Mouse (Mus musculus) bone marrow macrophage, adult 2 months (primary cell): Measurements from ENCODE around the gene Zfp978.

ENCODE experiments used
- CTCF ChIP-seq: IDR thresholded peaks from 2 replicates; pipeline ENCODE4 v1.5.1; 2012; ENCODE audit warnings: low read depth, mild to moderate bottlenecking, low read length, moderate library complexity
- POLR2A ChIP-seq: IDR thresholded peaks from 2 replicates; pipeline ENCODE4 v1.6.1; 2012; ENCODE audit warnings: mild to moderate bottlenecking, low read depth, low read length, borderline replicate concordance

GRCm38 (mm10) chr4:147417157-147417778 lies 56.2 kb downstream of the Zfp978 start:
- TF ChIP-seq CTCF (no peak), POLR2A (no peak)
